Mouse (Mus musculus) hindbrain, embryonic 12.5 days (tissue): Measurements from ENCODE around the gene Snf8. TPM values are rescaled to one million over a fixed set of nuclear protein-coding genes. Genes with fewer than 3 reads are reported as not detected.
A peak's percentile ranks its signal among the peaks of the same experiment; 100 is the strongest.

Source experiments
- ATAC-seq: fragments of 200-750 bp; cut with Nextera tagmentation; 2 replicates; pipeline ENCODE4 v1.8.0; 2017; ENCODE audit warnings: moderate TSS enrichment; ENCODE audit not compliant: low FRiP score
- H3K27ac ChIP-seq: fragments of 300-500 bp; sonication (generic); 2 replicates; pipeline ENCODE4 v1.5.1; 2016; ENCODE audit warnings: mild to moderate bottlenecking
- H3K27me3 ChIP-seq: fragments of 300-500 bp; sonication (generic); 2 replicates; pipeline ENCODE4 v1.6.1; 2016; ENCODE audit warnings: mild to moderate bottlenecking
- H3K36me3 ChIP-seq: fragments of 300-500 bp; sonication (generic); 2 replicates; pipeline ENCODE4 v1.6.1; 2016; ENCODE audit warnings: mild to moderate bottlenecking
- H3K4me1 ChIP-seq: fragments of 300-500 bp; sonication (generic); 2 replicates; pipeline ENCODE4 v1.6.1; 2016
- H3K4me2 ChIP-seq: fragments of 300-500 bp; sonication (generic); replicated peaks from 2 replicates; pipeline ENCODE4 v1.6.1; 2016; ENCODE audit warnings: mild to moderate bottlenecking
- H3K4me3 ChIP-seq: fragments of 300-500 bp; sonication (generic); 2 replicates; pipeline ENCODE4 v1.5.1; 2016; ENCODE audit warnings: mild to moderate bottlenecking
- H3K9ac ChIP-seq: fragments of 300-500 bp; sonication (generic); 2 replicates; pipeline ENCODE4 v1.6.1; 2016; ENCODE audit warnings: mild to moderate bottlenecking, moderate library complexity
- H3K9me3 ChIP-seq: fragments of 300-500 bp; sonication (generic); replicated peaks from 2 replicates; pipeline ENCODE4 v1.6.1; 2016; ENCODE audit warnings: mild to moderate bottlenecking
- WGBS: fragments of 180-500 bp; shearing (Covaris S2); methylation state at CpG from one replicate; pipeline ENCODE4 v1.1.7; 2016; 5-methylcytosine and 5-hydroxymethylcytosine counted together
- polyA plus RNA-seq: library from polyadenylated mRNA; unstranded; fragments of >200 nt; fragmentation: Nextera tagmentation; extraction: Ambion mirVana; gene quantifications from 2 replicates; pipeline ENCODE4 v1.2.1, GENCODE M21; 2016

The Snf8 gene
- polyA plus RNA-seq, 1 experiment from 2014 or later: 118 TPM

DNA sequence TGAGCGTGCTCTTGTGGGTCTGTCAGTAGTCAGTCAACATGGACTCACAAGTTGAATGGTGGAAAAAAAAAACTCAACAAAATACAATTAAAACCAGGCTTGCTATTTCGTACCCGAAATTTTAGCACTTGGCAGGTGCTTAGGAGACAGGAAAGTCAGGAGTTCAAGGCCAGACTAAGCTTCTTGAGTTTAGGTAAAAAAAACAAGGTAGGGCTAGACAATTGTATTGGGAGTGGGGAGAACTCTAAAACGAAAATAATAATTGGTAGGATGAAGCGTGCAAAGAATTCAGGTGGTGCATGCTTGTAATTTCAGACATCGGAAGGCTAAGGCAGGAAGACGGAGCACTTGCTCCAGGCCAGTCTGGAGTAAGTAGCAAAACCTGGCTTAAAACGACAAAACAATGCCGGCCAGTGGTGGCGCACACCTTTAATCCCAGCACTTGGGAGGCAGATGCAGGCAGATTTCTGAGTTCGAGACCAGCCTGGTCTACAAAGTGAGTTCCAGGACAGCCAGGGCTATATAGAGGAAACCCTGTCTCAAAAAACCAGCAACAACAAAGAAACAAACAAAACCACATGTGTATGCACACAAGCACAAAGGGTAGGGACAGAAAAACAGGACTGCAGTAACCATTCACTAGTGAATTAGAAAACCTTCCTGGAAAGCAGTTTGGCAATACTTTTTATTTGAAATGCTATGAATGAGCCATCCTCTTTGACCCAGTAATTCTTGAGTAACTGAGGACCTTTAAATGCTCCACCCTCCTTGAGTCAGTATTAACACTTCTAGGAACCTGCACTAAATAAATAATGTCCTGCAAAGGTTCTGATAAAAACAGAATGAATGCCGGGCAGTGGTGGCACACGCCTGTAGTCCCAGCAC is 41.8 kb downstream of the Snf8 start:
- no peaks in the 10 kb centered on the region for H3K9me3 ChIP-seq
- H3K27me3 ChIP-seq: no peaks in the 10 kb centered on the region
- ATAC-seq: no peak
- 66% methylated on average over 13 of the region's 13 CpGs for WGBS
- peak overlapping the region; percentile 36 for H3K27ac ChIP-seq
- H3K36me3 ChIP-seq: peaks cover 10% of the 10 kb centered on the region
- H3K4me3 ChIP-seq: peak overlapping the region; percentile 81
- H3K4me2 ChIP-seq: peak overlapping the region; percentile 43
- H3K9ac ChIP-seq: no peak overlapping the region
- peaks cover 13% of the 10 kb centered on the region for H3K4me1 ChIP-seq

DNA sequence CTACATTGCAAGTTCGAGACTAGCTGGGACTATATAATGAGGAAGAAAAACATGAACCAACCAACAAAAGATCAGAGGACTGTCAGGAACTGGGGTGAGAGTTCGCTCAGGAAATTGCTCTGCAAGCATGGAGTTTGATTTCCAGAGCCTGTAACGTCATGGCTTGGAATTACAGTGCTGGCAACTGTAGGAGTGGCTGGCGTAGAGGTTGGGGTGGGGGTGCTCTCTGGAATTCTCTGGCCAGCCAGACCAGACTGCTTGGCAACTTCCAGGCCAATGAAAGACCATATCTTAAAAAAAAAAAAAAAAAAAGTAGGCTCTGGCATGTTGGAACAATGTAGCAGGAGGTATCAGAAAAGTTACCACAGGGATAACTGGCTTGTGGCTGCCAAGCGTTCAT is 46.1 kb downstream of the Snf8 start:
- Histone ChIP-seq H3K4me1 (no peaks in the 10 kb centered on the region), H3K4me2 (no peak overlapping the region), H3K27me3 (peaks cover 5% of the 10 kb centered on the region; the same call in 1 of the 2 replicates), H3K4me3 (no peak overlapping the region), H3K9me3 (no peaks in the 10 kb centered on the region), H3K9ac (no peak overlapping the region), H3K27ac (no peak overlapping the region), H3K36me3 (no peaks in the 10 kb centered on the region)
- ATAC-seq: no peak
- 82% methylated on average over 5 of the region's 5 CpGs for WGBS

- Histone ChIP-seq H3K4me3 (no peak overlapping the region), H3K9ac (no peak overlapping the region), H3K36me3 (no peaks in the 10 kb centered on the region), H3K4me1 (no peaks in the 10 kb centered on the region), H3K9me3 (no peaks in the 10 kb centered on the region; the same call in 1 of the 2 replicates), H3K4me2 (no peak overlapping the region), H3K27ac (no peak overlapping the region), H3K27me3 (peaks cover 5% of the 10 kb centered on the region; the same call in 1 of the 2 replicates)
- no peak for ATAC-seq
- 73% methylated on average over 3 of the region's 3 CpGs for WGBS
These were observed 48.0 kb downstream of the Snf8 start for GRCm38 (mm10) chr11:96082682-96083081.

DNA sequence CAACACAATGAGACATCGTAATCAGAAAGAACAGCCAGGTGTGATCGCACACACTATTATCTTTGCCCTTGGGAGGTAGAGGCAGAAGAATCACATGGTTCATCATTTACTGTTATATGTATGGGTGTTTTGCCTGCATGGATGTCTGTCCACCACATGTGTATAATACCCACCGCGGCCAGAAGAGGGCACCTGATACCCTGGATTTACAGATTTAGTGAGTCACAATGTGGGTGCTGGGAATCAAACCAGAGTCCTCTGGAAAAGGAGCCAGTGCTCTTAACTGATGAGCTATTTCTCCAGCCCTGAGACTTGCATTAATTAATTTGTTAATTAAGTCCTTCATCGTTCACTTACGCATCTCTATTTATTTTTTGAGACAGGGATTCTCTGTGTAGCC is 53.3 kb downstream of the Snf8 start:
- 90% methylated on average over 6 of the region's 6 CpGs for WGBS

GRCm38 (mm10) chr11:96091073-96091472 is 56.4 kb downstream of the Snf8 start:
- Histone ChIP-seq H3K9ac (no peak overlapping the region), H3K4me2 (no peak overlapping the region), H3K9me3 (no peaks in the 10 kb centered on the region; the same call in 1 of the 2 replicates), H3K27ac (no peak overlapping the region), H3K4me3 (no peak overlapping the region), H3K4me1 (no peaks in the 10 kb centered on the region), H3K36me3 (no peaks in the 10 kb centered on the region), H3K27me3 (peaks cover 6% of the 10 kb centered on the region; the same call in 1 of the 2 replicates)
- ATAC-seq: no peak
- WGBS: 49% methylated on average over 2 of the region's 2 CpGs

More for the DNA sequence above, 53.3 kb downstream of the Snf8 start:
- ATAC-seq: no peak
- Histone ChIP-seq H3K9me3 (no peaks in the 10 kb centered on the region; the same call in 1 of the 2 replicates), H3K9ac (no peak overlapping the region), H3K4me3 (no peak overlapping the region), H3K36me3 (no peaks in the 10 kb centered on the region), H3K4me2 (no peak overlapping the region), H3K4me1 (no peaks in the 10 kb centered on the region), H3K27me3 (peaks cover 9% of the 10 kb centered on the region; the same call in 1 of the 2 replicates), H3K27ac (no peak overlapping the region)

DNA sequence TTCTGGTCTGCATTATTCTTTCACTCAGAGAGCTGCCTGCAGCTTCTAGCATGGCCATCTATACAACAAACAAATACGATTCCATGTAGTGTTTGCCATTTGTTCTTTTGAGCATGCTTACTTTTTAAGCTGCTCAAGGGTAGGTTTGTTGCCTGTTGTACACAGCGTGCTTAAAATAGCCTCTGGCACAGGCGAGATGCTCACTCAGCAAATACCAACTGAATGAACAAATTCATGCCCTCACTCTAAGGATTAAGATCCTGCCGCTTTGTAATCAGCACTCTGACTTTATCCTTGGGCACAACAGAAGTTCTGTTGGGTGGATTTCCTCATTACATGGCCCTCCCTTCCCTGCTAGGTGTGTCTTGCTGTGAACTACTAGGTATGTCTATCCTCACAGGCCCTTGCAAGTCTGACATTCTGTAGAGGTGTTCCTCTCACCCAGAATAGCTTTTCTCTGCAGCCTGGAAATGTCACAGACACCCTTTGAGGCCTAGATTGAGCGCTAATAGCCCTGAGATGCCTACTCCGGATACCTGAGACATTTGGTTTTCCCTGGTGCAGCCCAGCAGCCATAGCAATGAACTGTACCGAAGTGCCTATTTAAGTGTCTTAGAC is 58.1 kb downstream of the Snf8 start:
- H3K36me3 ChIP-seq: no peaks in the 10 kb centered on the region
- no peaks in the 10 kb centered on the region; the same call in 1 of the 2 replicates for H3K9me3 ChIP-seq
- no peak overlapping the region for H3K4me2 ChIP-seq
- H3K27ac ChIP-seq: no peak overlapping the region
- ATAC-seq: no peak
- H3K4me3 ChIP-seq: no peak overlapping the region
- H3K27me3 ChIP-seq: peaks cover 6% of the 10 kb centered on the region; the same call in 1 of the 2 replicates
- H3K4me1 ChIP-seq: no peaks in the 10 kb centered on the region
- H3K9ac ChIP-seq: no peak overlapping the region
- 46% methylated on average over 7 of the region's 7 CpGs for WGBS

DNA sequence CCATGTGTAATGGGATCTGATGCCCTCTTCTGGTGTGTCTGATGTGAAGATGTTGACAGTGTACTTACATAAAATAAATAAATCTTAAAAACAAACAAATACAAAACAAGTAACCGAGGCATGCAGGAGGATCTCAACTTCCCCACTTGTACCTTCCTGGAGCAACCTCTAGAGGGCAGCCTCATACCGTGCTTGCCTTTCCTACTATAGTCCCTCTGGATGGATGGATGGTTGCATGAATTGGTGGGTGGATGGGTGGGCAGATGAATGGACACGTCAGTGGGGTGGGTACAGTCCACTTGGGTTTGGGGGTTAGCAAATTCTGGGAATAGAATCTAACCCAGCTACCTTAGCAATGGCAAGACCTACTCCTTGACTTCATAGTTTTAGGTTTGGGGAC is 58.7 kb downstream of the Snf8 start:
- 9% methylated on average over 3 of the region's 3 CpGs for WGBS
- no peak for ATAC-seq
- Histone ChIP-seq H3K36me3 (no peaks in the 10 kb centered on the region), H3K9ac (no peak overlapping the region), H3K4me1 (no peaks in the 10 kb centered on the region), H3K4me3 (no peak overlapping the region), H3K27ac (no peak overlapping the region), H3K27me3 (peaks cover 6% of the 10 kb centered on the region; the same call in 1 of the 2 replicates), H3K4me2 (no peak overlapping the region), H3K9me3 (no peaks in the 10 kb centered on the region)

Other genes with a start within 250 kb of the Snf8 start
- gene Phospho1, start 210.4 kb upstream of the Snf8 start, polyA plus RNA-seq: 0.43 TPM in 1 of 2 replicates, not detected in the other
- 5.5 and 7.9 TPM in 2 replicates for gene Gngt2, start 197.7 kb upstream of the Snf8 start, polyA plus RNA-seq
- 3.7 and 4.7 TPM in 2 replicates for gene Abi3, start 192.4 kb upstream of the Snf8 start, polyA plus RNA-seq
- not detected in 2 replicates for gene B4galnt2, start 120.0 kb upstream of the Snf8 start, polyA plus RNA-seq
- 71.1 and 73.3 TPM in 2 replicates for gene Igf2bp1, start 28.9 kb upstream of the Snf8 start, polyA plus RNA-seq
- gene Gip, start 10.3 kb upstream of the Snf8 start, polyA plus RNA-seq: not detected in 2 replicates
- gene Ube2z, start 30.5 kb downstream of the Snf8 start, polyA plus RNA-seq: 40.7 and 43.4 TPM in 2 replicates
- 377 and 424 TPM in 2 replicates for gene Atp5g1, start 40.8 kb downstream of the Snf8 start, polyA plus RNA-seq
- 0.15 TPM in 1 of 2 replicates, not detected in the other for gene Calcoco2, start 77.1 kb downstream of the Snf8 start, polyA plus RNA-seq
- 0.13 and 0.15 TPM in 2 replicates for gene Ttll6, start 98.9 kb downstream of the Snf8 start, polyA plus RNA-seq
- not detected in 2 replicates for gene Hoxb13, start 159.4 kb downstream of the Snf8 start, polyA plus RNA-seq
- 0.36 and 0.46 TPM in 2 replicates for gene Hoxb9, start 236.6 kb downstream of the Snf8 start, polyA plus RNA-seq
- gene Hoxb8, start 247.0 kb downstream of the Snf8 start, polyA plus RNA-seq: 4.4 and 8.1 TPM in 2 replicates